Mouse (Mus musculus): Measurements from ENCODE around the gene Coa4. TPM values are rescaled to one million over a fixed set of nuclear protein-coding genes. Genes with fewer than 3 reads are reported as not detected.
A peak's percentile ranks its signal among the peaks of the same experiment; 100 is the strongest.

Gene Coa4
- 8.8 and 9.3 TPM in 2 replicates for polyA plus RNA-seq (2012; rRNA removed)

DNA sequence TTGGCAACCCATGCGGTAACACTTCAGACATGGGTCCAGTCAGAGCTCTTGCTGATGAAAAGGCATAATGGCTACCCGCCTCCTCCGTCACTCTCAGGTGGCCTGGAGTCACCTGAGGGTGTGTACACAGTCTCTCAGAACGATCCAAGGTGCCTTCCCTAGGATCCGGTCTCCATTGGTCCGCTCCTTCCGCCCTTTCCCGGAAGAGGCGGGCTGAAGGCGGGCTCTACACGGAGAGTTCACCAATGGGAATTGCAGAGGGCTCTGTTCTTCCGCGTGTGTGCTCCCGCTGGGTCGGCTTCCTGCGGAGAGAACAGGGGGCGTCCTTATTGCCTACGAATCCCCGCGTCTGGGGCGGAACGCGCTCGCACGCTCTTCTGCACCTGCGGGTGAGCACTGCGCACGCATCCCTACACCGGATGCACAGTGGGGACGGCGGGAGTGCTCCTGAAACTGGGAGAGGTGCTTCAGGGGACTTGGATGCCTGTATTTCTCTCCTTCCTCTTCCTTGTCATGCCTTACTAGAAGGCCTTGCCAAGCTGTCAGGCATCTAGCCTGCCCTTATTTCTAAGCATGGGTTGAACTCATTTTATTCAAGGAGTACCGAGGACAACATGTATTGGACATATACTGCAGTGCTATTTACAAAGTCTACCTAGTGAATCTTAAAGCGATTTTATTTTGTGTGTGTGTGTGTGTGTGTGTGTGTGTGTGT lies at the start of gene Coa4:
Gene Coa4 (plus strand): TSS at position 268 of the 715 bp plus-strand sequence.
- DNase-seq (ENCODE audit: extremely low spot score in 1 of 2, low spot score in 1 of 2), result peak; percentile 78 to 90

DNA sequence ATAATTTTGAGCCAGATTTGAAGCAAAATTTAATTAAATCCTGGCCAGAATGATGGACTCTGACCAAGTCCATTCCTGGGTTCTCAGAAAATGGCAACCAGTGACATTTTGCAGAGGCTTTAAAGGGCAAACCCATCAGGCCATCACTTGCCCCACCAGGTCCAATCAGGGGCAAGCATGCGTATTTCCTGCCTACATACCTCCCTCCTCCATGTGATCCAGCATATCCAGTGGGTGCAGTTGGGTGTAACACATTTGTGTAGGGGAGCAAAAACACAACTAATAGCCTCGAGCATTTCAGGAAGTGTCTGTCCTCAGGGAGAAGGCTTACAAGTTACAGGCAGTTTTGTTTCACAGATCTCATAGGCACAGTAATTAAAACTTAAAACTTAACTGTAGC lies 49.6 kb upstream of the Coa4 start:
- DNase-seq (ENCODE audit: extremely low spot score in 1 of 2, low spot score in 1 of 2), result no peak

DNA sequence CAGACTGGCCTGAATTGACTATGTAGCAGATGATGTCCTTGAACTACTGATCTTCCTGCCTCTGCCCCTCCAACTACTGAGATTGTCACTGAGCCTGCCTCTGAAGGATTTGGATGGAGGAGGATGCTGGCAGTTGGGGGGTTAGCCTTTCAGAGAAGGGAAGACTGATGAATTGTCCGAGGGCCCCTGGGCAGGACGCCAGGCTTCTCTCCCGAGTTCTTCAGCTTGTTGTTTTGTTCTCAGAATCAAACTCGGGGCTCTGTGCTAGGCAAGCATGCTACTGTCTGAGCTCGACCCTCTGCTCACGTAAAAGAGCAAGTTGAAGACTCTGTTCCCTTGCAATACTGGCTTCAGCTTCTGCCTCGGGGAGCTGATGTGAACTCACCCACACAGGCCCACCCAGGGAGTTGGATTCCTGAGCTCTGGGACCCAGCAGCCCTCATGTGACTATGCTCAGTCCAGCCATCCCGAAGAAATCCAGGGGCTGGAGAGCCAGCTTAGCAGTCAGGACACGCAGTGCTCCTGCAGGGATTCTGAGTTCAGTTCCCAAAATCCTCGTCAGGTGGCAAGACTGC lies 48.3 kb upstream of the Coa4 start:
- no peak for DNase-seq (ENCODE audit: extremely low spot score in 1 of 2, low spot score in 1 of 2)

DNA sequence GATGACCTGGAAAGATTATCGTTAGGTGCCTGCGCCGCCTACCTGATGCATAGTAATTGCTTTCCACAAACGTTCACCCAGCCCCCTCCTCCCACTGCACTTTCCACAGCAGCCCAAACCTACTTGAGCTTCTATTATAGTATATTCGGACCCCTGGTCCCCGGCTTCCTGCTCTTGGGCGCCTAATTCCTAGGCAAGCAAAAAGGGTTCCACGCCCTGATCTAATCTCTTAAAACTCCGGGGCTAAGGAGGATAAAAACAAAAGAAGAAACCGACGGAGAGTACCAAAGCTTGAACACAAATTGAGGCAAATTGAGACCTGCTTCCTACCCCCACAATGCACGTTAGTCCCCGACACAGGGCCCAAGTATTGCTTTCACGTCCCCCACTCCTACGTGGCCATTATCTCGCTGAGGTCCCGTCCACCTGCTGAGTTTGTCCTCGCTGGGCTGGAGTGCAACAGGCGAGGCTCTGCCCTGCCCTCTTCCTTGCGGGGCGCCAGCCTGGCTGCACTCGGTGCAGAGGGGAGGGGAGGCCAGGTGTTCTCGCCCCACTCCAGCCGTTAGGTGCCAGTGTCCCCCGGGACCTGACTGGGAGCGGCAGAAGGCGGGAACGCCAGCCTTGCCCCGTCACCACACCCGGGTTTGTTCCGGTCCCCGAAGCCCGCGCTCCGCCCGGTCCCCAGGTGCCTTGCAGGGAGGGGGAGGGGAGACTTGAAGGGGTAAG lies 44.3 kb upstream of the Coa4 start:
- no peak for DNase-seq (ENCODE audit: extremely low spot score in 1 of 2, low spot score in 1 of 2)

DNA sequence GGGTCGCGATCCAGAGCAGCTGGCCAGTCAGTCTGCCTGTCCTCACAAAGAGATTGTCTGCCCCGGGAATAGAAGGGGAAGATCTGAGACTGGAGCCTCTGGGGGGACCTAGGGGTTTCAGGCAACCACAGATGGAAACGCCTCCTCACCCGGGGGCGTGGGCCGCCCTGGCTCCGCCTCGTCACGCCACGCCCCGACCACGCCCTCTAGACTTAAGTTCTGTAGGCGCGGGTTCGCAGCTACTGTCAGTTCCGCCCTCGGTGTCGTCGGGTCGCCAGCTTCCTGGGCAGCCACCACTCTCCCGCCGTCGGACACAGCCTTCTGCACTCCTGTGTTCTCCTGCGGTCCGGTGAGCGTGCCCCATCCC lies 43.8 kb upstream of the Coa4 start, which contains the start of gene Ucp2:
Gene Ucp2 (plus strand): TSS at position 221 of the 367 bp plus-strand sequence.
- peak in 1 of 2 experiments; percentile 68 for DNase-seq (ENCODE audit: extremely low spot score in 1 of 2, low spot score in 1 of 2)

DNA sequence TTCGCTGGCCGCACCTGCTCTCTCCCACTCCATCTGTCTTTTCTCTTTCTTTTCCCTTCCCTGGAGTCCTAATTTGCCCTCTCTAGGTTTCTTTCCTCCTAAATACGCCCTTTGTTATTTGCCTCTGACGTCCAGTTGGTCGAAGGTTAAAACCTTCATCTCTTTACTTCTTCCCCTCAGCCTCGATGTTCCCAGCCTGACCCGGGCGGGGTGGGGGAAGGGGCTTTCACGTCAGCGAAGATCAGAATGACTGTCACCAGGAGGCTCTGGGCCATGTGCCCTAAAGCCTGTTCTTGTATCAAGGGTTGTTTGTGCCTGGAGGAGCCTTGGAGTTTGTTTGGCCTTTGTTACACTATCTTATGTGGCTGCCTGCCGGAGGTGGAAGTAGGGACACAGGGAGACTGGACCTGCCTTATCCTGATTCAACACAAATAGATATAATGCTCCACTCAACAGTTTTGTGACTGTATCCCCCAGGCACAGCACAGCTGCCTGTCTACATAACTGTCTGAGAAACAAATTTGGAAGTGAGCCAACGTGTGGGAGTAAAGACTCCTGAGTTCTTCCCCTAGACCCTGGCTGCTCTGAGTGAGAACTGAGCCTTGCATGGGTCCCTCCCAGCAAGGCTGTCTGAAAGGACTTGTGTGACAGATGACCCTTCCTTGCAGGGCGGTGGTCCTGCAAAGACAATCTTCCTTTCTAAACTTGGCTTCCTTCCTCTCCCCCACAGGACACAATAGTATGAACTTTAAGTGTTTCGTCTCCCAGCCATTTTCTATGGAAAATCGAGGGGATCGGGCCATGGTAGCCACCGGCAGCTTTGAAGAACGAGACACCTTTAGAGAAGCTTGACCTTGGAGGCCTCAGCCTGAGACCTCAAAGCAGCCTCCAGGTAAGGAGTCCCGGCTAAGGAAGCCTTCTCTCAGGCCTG lies 43.1 kb upstream of the Coa4 start:
- DNase-seq (ENCODE audit: extremely low spot score in 1 of 2, low spot score in 1 of 2), result peak in 1 of 2 experiments; percentile 46

DNA sequence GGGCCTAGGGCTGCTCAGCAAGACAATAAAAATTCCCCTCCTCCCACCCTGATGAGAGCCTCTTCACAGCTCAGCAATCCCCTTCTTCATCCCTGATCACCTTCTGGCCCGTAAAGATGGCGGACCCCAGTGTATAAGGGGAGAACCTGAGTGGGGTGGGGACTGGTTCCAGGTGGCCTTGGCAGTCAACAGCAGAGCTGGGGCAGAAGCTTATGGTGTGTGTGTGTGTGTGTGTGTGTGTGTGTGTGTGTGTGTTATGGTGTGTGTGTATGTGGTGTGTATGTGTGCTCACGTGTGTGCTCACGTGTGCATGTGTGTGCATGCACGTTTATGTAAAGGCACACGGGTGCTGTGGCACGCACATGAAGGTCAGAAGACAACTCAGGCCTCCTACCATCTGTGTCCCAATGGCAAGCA lies 42.4 kb upstream of the Coa4 start:
- no peak for DNase-seq (ENCODE audit: extremely low spot score in 1 of 2, low spot score in 1 of 2)

DNA sequence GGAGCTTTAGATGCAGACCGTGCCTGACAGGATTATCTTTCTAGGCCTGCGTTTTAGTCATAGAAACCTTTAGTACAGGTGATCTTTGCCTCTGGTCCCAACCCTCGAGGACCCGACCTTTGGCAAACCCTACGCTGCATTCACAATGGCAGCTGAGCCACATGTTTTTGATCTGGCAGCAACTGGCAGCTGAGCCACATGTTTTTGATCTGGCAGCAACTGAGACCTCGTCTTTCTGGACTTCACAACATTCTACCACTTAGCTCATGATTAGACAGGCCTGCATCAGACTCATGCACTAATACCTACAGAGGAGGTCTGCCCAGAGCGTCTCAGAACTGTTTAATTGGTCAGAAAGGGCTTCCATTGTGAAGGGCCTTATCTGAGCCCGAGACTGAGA lies 41.8 kb upstream of the Coa4 start:
- DNase-seq (ENCODE audit: extremely low spot score in 1 of 2, low spot score in 1 of 2), result no peak

DNA sequence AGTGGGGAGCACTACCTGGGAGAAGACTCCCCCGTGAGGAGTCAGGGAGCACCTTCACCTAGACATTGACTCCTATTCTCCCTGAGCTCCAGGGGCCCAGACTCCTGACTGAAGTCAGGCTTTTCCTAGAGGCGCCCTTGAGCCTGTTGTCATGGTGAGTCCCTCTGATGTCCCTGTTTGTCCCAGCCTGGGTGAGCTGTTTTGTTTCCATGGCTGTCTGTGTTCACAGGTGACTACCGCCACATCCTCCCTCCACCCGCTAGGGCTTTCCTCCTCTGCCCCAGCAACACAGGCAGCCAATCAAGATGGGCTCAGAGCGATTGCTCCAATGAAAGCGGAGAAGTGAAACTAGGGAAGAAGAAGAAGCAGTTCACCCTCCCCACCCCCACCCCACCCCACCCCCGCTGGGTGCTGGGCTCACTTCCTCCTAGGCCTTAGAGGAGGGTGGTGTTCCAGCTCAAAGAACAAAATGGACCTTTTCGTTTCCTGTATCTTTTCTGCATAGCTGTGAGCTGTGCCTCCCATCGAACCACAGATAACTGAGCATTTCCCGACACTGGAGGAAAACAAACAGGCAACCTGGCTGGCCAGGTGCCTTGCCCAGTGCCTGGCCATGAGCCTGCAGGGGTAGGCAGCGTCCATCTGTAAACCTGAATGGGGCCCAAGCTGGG lies 41.2 kb upstream of the Coa4 start:
- DNase-seq (ENCODE audit: extremely low spot score in 1 of 2, low spot score in 1 of 2), result peak; percentile 46 to 70

DNA sequence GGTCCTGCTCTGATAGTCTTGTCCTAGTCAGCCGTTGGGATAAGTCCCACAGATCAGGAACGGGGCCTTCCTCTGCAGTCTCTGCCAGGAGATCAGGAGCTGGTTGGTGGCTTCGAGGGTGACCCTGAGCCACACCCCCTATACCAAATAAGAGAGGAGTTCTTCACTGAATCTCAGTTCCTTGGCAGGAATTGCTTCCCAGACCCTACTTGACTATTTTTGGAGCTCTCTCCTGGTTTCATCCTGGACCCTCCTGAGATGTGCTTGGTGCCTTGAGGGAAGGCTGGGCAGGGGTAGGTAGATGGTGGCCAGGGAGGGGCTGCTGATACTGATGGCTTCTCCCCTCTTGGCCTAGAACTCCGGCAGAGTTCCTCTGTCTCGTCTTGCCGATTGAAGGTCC lies 40.5 kb upstream of the Coa4 start:
- DNase-seq (ENCODE audit: extremely low spot score in 1 of 2, low spot score in 1 of 2), result no peak

DNA sequence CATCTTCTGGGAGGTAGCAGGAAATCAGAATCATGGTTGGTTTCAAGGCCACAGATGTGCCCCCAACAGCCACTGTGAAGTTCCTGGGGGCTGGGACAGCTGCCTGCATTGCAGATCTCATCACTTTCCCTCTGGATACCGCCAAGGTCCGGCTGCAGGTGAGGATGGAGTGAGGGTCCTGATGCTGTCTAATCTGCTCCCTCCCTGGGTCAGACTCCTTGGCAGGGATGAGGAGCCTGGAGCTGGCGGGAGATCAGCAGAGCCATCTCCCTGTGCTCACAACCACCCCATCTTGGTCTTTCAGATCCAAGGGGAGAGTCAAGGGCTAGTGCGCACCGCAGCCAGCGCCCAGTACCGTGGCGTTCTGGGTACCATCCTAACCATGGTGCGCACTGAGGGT lies 40.1 kb upstream of the Coa4 start:
- no peak for DNase-seq (ENCODE audit: extremely low spot score in 1 of 2, low spot score in 1 of 2)

DNA sequence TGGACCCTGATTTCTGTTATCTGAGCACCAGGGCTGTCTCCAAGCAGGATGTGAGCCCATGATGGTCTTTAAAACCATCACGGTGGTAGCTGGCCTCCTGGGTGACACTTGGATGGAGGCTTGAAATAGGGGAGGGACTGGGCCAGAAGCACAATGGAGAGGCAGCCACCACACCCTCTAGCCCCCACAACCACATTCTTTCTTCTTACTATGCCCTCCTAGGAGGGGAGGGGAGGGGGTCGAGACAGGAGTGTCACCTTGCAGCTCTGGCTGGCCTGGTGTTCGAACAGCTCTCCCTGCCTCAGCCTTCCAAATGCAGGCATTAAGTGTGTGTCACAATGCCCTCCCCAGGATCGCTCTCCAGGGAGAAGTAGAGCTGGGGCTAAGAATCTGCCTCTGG lies 39.5 kb upstream of the Coa4 start:
- DNase-seq (ENCODE audit: extremely low spot score in 1 of 2, low spot score in 1 of 2), result no peak

DNA sequence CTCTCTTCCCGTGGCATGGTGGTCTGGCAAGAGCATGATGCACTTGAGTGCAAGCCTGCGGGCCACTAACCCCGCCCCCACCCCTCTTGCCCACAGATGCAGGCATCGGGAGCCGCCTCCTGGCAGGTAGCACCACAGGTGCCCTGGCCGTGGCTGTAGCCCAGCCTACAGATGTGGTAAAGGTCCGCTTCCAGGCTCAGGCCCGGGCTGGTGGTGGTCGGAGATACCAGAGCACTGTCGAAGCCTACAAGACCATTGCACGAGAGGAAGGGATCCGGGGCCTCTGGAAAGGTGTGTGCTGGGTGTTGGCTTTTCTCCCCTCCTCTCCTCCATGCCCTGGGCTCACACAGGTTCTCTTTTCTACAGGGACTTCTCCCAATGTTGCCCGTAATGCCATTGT lies 38.9 kb upstream of the Coa4 start:
- no peak for DNase-seq (ENCODE audit: extremely low spot score in 1 of 2, low spot score in 1 of 2)

DNA sequence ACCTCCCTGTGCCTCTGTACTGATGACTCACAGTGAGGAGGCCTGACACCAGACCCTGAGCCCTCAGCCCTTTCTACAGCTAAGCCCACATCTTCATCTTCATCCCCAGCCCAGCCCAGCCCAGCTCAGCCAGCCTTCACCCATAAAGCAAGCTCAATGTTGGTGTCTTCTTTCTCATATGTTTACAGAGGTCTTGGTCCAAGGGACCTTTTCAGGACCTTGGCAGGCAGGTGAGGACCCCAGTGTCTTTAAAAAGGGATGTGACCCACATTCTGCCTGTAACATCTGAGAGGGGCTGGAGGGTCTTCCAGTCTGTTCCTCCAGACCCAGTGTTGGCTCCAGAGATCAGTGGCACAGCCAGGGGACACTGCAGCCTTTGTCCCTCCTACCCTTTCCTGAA lies 37.4 kb upstream of the Coa4 start:
- DNase-seq (ENCODE audit: extremely low spot score in 1 of 2, low spot score in 1 of 2), result no peak

DNA sequence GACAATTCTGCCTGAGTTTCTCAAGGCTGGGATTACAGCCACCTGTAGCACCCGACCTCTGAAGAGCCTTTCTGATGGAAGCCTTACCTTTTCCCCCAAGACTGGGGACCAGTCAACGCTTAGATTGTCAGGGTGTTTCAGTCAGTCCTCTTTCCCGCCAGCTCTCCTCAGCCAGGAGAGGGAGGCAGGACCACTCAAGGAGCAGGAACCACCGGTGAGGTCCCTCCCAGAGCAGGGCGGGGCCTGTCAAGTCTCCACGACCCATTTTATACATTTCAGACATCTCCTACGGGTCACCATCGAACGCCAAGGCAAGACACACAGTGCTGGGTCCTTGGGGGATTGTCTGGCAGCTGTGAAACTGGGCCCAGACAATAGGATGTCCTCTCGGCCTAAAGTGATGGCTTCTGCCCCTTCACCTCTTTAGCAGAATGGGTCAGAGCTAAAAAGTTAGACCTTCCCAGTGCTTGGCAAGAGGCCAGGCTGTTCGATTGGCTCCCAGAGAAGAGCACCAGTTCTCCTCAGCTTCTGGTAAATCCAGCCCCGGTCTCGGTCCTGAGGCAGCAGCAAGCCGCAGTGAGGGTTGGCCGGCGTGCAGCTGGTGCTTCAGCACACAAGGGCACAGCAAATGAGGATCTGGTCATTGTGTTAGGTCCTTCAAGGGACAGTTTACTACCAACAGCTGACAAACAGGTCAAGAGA lies 36.4 kb upstream of the Coa4 start:
- no peak for DNase-seq (ENCODE audit: extremely low spot score in 1 of 2, low spot score in 1 of 2)

DNA sequence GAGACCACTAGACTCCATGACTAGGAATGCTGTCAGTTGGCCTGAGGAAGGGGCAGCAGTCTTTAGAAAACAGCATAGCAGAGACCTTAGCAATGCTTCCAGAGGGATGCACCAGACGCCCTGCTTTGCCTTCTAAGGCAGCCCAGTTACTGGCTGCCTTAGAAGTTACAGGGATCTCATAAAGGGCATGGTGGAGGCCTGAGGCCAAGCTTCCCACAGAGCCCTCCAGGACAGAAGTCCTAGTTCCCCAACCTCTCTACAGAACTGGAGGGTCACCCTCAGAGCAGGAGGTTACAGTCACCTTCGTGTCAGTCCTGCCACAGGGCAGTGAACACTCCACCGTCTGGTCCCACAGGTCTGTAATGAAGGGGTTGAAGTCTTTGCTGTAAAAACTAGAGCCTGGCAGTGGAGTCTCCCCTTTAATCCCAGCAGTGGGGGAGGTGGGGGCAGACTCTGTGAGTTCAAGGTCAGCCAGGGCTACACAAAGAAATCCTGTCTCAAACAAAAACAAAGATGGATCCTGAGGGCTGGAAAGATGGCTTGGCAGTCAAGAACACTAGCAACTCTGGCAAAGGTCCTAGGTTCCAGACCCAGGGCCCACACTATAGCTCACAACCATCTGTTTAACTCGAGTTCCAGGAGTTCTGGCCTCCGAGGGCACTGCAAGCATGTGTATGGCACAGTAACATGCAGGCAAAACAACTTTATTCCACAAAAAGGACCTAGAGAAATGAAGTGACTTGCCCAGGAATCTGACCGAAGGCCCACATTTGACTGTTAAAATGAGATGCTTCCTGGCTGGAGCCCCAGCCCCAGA lies 35.6 kb upstream of the Coa4 start:
- DNase-seq (ENCODE audit: extremely low spot score in 1 of 2, low spot score in 1 of 2), result no peak

DNA sequence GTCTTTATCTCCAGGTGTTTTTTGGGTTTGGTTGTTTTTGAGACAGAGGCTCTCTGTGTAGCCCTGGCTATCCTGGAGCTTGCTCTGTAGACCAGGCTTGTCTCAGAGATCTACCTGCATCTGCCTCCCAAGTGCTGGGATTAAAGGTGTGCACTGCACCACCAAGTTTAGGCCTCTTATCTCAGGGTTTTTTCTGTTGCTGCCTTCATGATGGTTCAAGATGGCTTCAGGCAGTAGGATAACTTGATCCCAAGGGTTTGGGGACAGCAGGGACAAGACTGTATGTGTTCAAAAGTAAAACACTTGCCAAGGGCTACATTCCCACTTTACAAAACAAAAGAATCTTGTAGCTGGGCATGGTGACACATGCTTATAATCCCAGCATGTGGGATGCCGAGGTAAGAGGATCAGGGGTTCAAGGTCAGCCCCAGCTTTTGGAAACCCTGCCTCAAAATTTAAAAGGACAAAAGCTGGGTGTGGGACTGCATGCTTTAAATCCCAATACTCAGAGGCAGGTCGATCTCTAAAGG lies 35.0 kb upstream of the Coa4 start:
- no peak for DNase-seq (ENCODE audit: extremely low spot score in 1 of 2, low spot score in 1 of 2)

DNA sequence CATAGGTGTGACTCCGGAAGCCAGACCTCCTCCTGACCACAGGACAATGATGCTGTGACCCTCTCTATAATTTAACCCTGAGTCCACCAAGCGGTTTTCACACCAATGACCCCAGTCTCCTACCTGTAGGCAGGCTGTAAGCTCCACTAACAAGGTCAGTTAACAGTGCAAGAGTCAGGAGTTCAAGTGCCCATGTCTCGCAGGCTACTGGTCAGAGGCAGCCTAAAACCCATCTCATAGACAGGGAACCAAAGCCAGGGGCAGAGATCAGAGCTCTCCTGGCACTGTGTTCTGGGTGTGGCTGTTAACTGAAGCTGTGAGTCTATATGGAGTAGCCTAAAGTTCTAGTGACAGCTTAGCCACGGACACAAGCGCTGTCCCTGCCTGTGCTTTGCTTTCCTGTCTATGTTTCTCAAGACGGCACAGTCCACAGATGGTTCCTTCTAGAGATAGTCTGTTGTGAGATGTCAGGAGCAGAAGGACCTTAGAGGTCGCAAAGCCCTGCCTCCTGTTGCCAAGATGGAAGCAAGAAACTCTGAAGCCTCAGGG lies 34.4 kb upstream of the Coa4 start:
- no peak for DNase-seq (ENCODE audit: extremely low spot score in 1 of 2, low spot score in 1 of 2)
